Mouse (Mus musculus): ENCODE measurements around the gene Cab39l. TPM values are rescaled to one million over a fixed set of nuclear protein-coding genes. Genes with fewer than 3 reads are reported as not detected.
A peak's percentile ranks its signal among the peaks of the same experiment; 100 is the strongest.
"Not testable (repeated sequence)": the region's sequence is repeated elsewhere in the genome, so short reads cannot be mapped to it uniquely, and the experiment has no call there.

Gene Cab39l
- polyA plus RNA-seq, 1 experiment: 5.5 TPM

GRCm38 (mm10) chr14:59598260-59598627 lies 157.5 kb downstream of the Cab39l start:
- peak overlapping the region; percentile 98 for H3K4me3 ChIP-seq (ENCODE audit: control insufficient read depth, insufficient read depth, low read length)
- no peaks in the 10 kb centered on the region for H3K36me3 ChIP-seq (ENCODE audit: control insufficient read depth, insufficient read depth, low read length)
- no peaks in the 10 kb centered on the region for H3K27me3 ChIP-seq (ENCODE audit: control insufficient read depth, insufficient read depth, low read length)
- WGBS: 2% methylated on average over 8 of the region's 8 CpGs
- TF ChIP-seq CTCF (IDR thresholded peaks at IDR 0.05; ENCODE audit: borderline replicate concordance, control insufficient read depth, extremely low read depth, insufficient read depth, low read length, poor library complexity): no peak
- TF ChIP-seq POLR2A (IDR thresholded peaks at IDR 0.05; ENCODE audit: control insufficient read depth, extremely low read depth, insufficient read depth, low read length, poor library complexity): no peak
- H3K27ac ChIP-seq (ENCODE audit: control insufficient read depth, insufficient read depth, low read length): no peak overlapping the region
- no peak for DNase-seq
- H3K4me1 ChIP-seq (replicated peaks; ENCODE audit: control insufficient read depth, insufficient read depth, low read length): peaks cover 6% of the 10 kb centered on the region

GRCm38 (mm10) chr14:59604002-59604645 lies 163.4 kb downstream of the Cab39l start:
- no peak overlapping the region for H3K4me3 ChIP-seq (ENCODE audit: control insufficient read depth, insufficient read depth, low read length)
- WGBS: 75% methylated on average over 5 of the region's 5 CpGs
- no peak for TF ChIP-seq CTCF (IDR thresholded peaks at IDR 0.05; ENCODE audit: borderline replicate concordance, control insufficient read depth, extremely low read depth, insufficient read depth, low read length, poor library complexity)
- peak; percentile 26 for DNase-seq
- no peaks in the 10 kb centered on the region for H3K4me1 ChIP-seq (replicated peaks; ENCODE audit: control insufficient read depth, insufficient read depth, low read length)
- H3K36me3 ChIP-seq (ENCODE audit: control insufficient read depth, insufficient read depth, low read length): no peaks in the 10 kb centered on the region
- no peaks in the 10 kb centered on the region for H3K27me3 ChIP-seq (ENCODE audit: control insufficient read depth, insufficient read depth, low read length)
- no peak overlapping the region for H3K27ac ChIP-seq (ENCODE audit: control insufficient read depth, insufficient read depth, low read length)

- peak; percentile 75 for DNase-seq
- Histone ChIP-seq H3K27ac (ENCODE audit: control insufficient read depth, insufficient read depth, low read length) (no peak overlapping the region), H3K27me3 (ENCODE audit: control insufficient read depth, insufficient read depth, low read length) (no peaks in the 10 kb centered on the region), H3K36me3 (ENCODE audit: control insufficient read depth, insufficient read depth, low read length) (no peaks in the 10 kb centered on the region), H3K4me1 (replicated peaks; ENCODE audit: control insufficient read depth, insufficient read depth, low read length) (no peaks in the 10 kb centered on the region), H3K4me3 (ENCODE audit: control insufficient read depth, insufficient read depth, low read length) (no peak overlapping the region)
- no peak for TF ChIP-seq POLR2A (IDR thresholded peaks at IDR 0.05; ENCODE audit: control insufficient read depth, extremely low read depth, insufficient read depth, low read length, poor library complexity)
- TF ChIP-seq CTCF (IDR thresholded peaks at IDR 0.05; ENCODE audit: borderline replicate concordance, control insufficient read depth, extremely low read depth, insufficient read depth, low read length, poor library complexity): no peak
- WGBS: 31% methylated on average over 5 of the region's 5 CpGs
Observed at GRCm38 (mm10) chr14:59605671-59606353, 165.0 kb downstream of the Cab39l start.

GRCm38 (mm10) chr14:59607021-59607420 lies 166.2 kb downstream of the Cab39l start:
- TF ChIP-seq POLR2A (IDR thresholded peaks at IDR 0.05; ENCODE audit: control insufficient read depth, extremely low read depth, insufficient read depth, low read length, poor library complexity): no peak
- no peak for TF ChIP-seq CTCF (IDR thresholded peaks at IDR 0.05; ENCODE audit: borderline replicate concordance, control insufficient read depth, extremely low read depth, insufficient read depth, low read length, poor library complexity)

GRCm38 (mm10) chr14:59612920-59613625 lies 172.3 kb downstream of the Cab39l start:
- Histone ChIP-seq H3K27me3 (ENCODE audit: control insufficient read depth, insufficient read depth, low read length) (no peaks in the 10 kb centered on the region), H3K36me3 (ENCODE audit: control insufficient read depth, insufficient read depth, low read length) (no peaks in the 10 kb centered on the region), H3K4me1 (replicated peaks; ENCODE audit: control insufficient read depth, insufficient read depth, low read length) (no peaks in the 10 kb centered on the region), H3K4me3 (ENCODE audit: control insufficient read depth, insufficient read depth, low read length) (no peak overlapping the region), H3K27ac (ENCODE audit: control insufficient read depth, insufficient read depth, low read length) (no peak overlapping the region; the same call in 1 of the 2 replicates)
- peak; percentile 55 for DNase-seq
- 57% methylated on average over 14 of the region's 14 CpGs for WGBS
- TF ChIP-seq POLR2A (IDR thresholded peaks at IDR 0.05; ENCODE audit: control insufficient read depth, extremely low read depth, insufficient read depth, low read length, poor library complexity) (no peak), CTCF (IDR thresholded peaks at IDR 0.05; ENCODE audit: borderline replicate concordance, control insufficient read depth, extremely low read depth, insufficient read depth, low read length, poor library complexity) (no peak)

More at GRCm38 (mm10) chr14:59607021-59607420, 166.2 kb downstream of the Cab39l start:
- 32% methylated on average over 3 of the region's 3 CpGs for WGBS
- Histone ChIP-seq H3K27me3 (ENCODE audit: control insufficient read depth, insufficient read depth, low read length) (no peaks in the 10 kb centered on the region), H3K4me3 (ENCODE audit: control insufficient read depth, insufficient read depth, low read length) (no peak overlapping the region), H3K4me1 (replicated peaks; ENCODE audit: control insufficient read depth, insufficient read depth, low read length) (no peaks in the 10 kb centered on the region), H3K27ac (ENCODE audit: control insufficient read depth, insufficient read depth, low read length) (no peak overlapping the region), H3K36me3 (ENCODE audit: control insufficient read depth, insufficient read depth, low read length) (no peaks in the 10 kb centered on the region)
- no peak for DNase-seq

- not testable (repeated sequence) for H3K27ac ChIP-seq (ENCODE audit: control insufficient read depth, insufficient read depth, low read length); H3K4me3 ChIP-seq (ENCODE audit: control insufficient read depth, insufficient read depth, low read length); DNase-seq; H3K4me1 ChIP-seq (replicated peaks; ENCODE audit: control insufficient read depth, insufficient read depth, low read length); H3K36me3 ChIP-seq (ENCODE audit: control insufficient read depth, insufficient read depth, low read length); H3K27me3 ChIP-seq (ENCODE audit: control insufficient read depth, insufficient read depth, low read length)
- 73% methylated on average over 3 of the region's 3 CpGs for WGBS
Observed at GRCm38 (mm10) chr14:59614149-59614548, 173.4 kb downstream of the Cab39l start.

Measured in thymus, adult 2 months (tissue).